Mouse (Mus musculus) midbrain, postnatal 0 days (tissue): ENCODE measurements around the gene Rasa2. TPM values are rescaled to one million over a fixed set of nuclear protein-coding genes. Genes with fewer than 3 reads are reported as not detected.

Source experiments
- ATAC-seq: fragments of 200-750 bp; cut with Nextera tagmentation; 2 replicates; pipeline ENCODE4 v1.8.0; 2017; ENCODE audit warnings: moderate number of reproducible peaks, mild to moderate bottlenecking, moderate TSS enrichment, moderate library complexity; ENCODE audit not compliant: low FRiP score
- DNase-seq: peaks from one replicate; pipeline ENCODE4 v3.0.0-alpha.2; 2015; ENCODE audit warnings: low spot score
- H3K27ac ChIP-seq: fragments of 300-500 bp; sonication (generic); 2 replicates; pipeline ENCODE4 v1.5.1; 2014; ENCODE audit warnings: low read depth, mild to moderate bottlenecking, low read length, mixed read lengths
- H3K27me3 ChIP-seq: fragments of 300-500 bp; sonication (generic); 2 replicates; pipeline ENCODE4 v1.6.1; 2014; ENCODE audit warnings: low read length, control low read depth, mixed read lengths; ENCODE audit not compliant: insufficient read depth
- H3K36me3 ChIP-seq: fragments of 300-500 bp; sonication (generic); 2 replicates; pipeline ENCODE4 v1.6.1; 2014; ENCODE audit warnings: low read length, control low read depth, mixed read lengths; ENCODE audit not compliant: insufficient read depth
- H3K4me1 ChIP-seq: fragments of 300-500 bp; sonication (generic); 2 replicates; pipeline ENCODE4 v1.6.1; 2014; ENCODE audit warnings: mild to moderate bottlenecking, control low read depth, antibody characterized with exemption, low read length, mixed read lengths; ENCODE audit not compliant: insufficient read depth
- H3K4me2 ChIP-seq: fragments of 300-500 bp; sonication (generic); 2 replicates; pipeline ENCODE4 v1.6.1; 2014; ENCODE audit warnings: low read depth, mild to moderate bottlenecking, low read length, mixed read lengths; ENCODE audit not compliant: poor library complexity, severe bottlenecking
- H3K4me3 ChIP-seq: fragments of 300-500 bp; sonication (generic); 2 replicates; pipeline ENCODE4 v1.5.1; 2014; ENCODE audit warnings: low read depth, mild to moderate bottlenecking, low read length, moderate library complexity
- H3K9ac ChIP-seq: fragments of 300-500 bp; sonication (generic); replicated peaks from 2 replicates; pipeline ENCODE4 v1.6.1; 2014; ENCODE audit warnings: mild to moderate bottlenecking, low read length, moderate library complexity, mixed read lengths; ENCODE audit not compliant: poor library complexity, severe bottlenecking
- H3K9me3 ChIP-seq: fragments of 300-500 bp; sonication (generic); 2 replicates; pipeline ENCODE4 v1.6.1; 2016; ENCODE audit warnings: low read length, control low read depth
- CTCF ChIP-seq: IDR thresholded peaks from 2 replicates; pipeline ENCODE4 v1.5.1; 2016; ENCODE audit warnings: antibody characterized with exemption, mild to moderate bottlenecking
- WGBS: fragments of 180-500 bp; shearing (Covaris S2); extraction: QIAGEN DNeasy Blood & Tissue Kit; methylation state at CpG from one replicate; pipeline ENCODE4 v1.1.7; 2014; 5-methylcytosine and 5-hydroxymethylcytosine counted together
- polyA plus RNA-seq: library from polyadenylated mRNA; unstranded; fragments of >200 nt; fragmentation: Nextera tagmentation; extraction: Ambion mirVana; gene quantifications from 2 replicates; pipeline ENCODE4 v1.2.1, GENCODE M21; 2015
- total RNA-seq: library from RNA; depleted of rRNA; stranded (reverse); fragments of >200 nt; gene quantifications from 2 replicates; pipeline ENCODE4 v1.2.3, GENCODE M21; 2014

The Rasa2 gene
- total and polyA plus RNA-seq, 2 experiments from 2014 or later, result 11.5 to 13.4 TPM

- DNase-seq (no peak), ATAC-seq (no peak)
- Histone ChIP-seq H3K9me3 (no peaks in the 10 kb centered on the region), H3K36me3 (peaks cover 12% of the 10 kb centered on the region; the same call in 1 of the 2 replicates), H3K4me2 (no peak overlapping the region), H3K4me3 (no peak overlapping the region), H3K27me3 (no peaks in the 10 kb centered on the region), H3K4me1 (no peaks in the 10 kb centered on the region), H3K27ac (no peak overlapping the region), H3K9ac (no peak overlapping the region)
- TF ChIP-seq CTCF, result peak; percentile 57
- WGBS, result 82% methylated on average over 1 of the region's 1 CpGs
Observed at GRCm38 (mm10) chr9:96554095-96554494, 77.3 kb downstream of the Rasa2 start.

GRCm38 (mm10) chr9:96545410-96545809 is 86.0 kb downstream of the Rasa2 start:
- no peak for TF ChIP-seq CTCF
- ATAC-seq (no peak), DNase-seq (no peak)
- Histone ChIP-seq H3K9me3 (no peaks in the 10 kb centered on the region), H3K36me3 (peaks cover 11% of the 10 kb centered on the region), H3K4me1 (no peaks in the 10 kb centered on the region), H3K4me3 (no peak overlapping the region), H3K27ac (no peak overlapping the region), H3K27me3 (no peaks in the 10 kb centered on the region), H3K4me2 (no peak overlapping the region), H3K9ac (no peak overlapping the region)
- WGBS, result 94% methylated on average over 13 of the region's 13 CpGs

- H3K4me1 ChIP-seq, result no peaks in the 10 kb centered on the region
- H3K4me2 ChIP-seq, result peak overlapping the region; percentile 13
- H3K4me3 ChIP-seq, result peak overlapping the region; percentile 7; the same call in 1 of the 2 replicates
- DNase-seq, result peak; percentile 81
- H3K9me3 ChIP-seq, result no peaks in the 10 kb centered on the region
- H3K9ac ChIP-seq, result no peak overlapping the region
- no peaks in the 10 kb centered on the region for H3K27me3 ChIP-seq
- peak overlapping the region; percentile 63 for H3K27ac ChIP-seq
- peak; percentile 66 for TF ChIP-seq CTCF
- H3K36me3 ChIP-seq, result peaks cover 11% of the 10 kb centered on the region
- peak; percentile 84 for ATAC-seq
- 24% methylated on average over 27 of the region's 27 CpGs for WGBS
Observed at GRCm38 (mm10) chr9:96543643-96544640, 87.5 kb downstream of the Rasa2 start.

GRCm38 (mm10) chr9:96538916-96539315 is 92.5 kb downstream of the Rasa2 start:
- no peak for ATAC-seq
- no peak for TF ChIP-seq CTCF
- H3K4me1 ChIP-seq, result 0 out of 2 replicates have a peak, but pooled peaks cover 5% of the 10 kb centered on the region
- H3K9ac ChIP-seq, result no peak overlapping the region
- no peak overlapping the region for H3K4me2 ChIP-seq
- H3K27me3 ChIP-seq, result no peaks in the 10 kb centered on the region
- no peaks in the 10 kb centered on the region; the same call in none of the 2 replicates for H3K36me3 ChIP-seq
- no peak overlapping the region for H3K27ac ChIP-seq
- no peak for DNase-seq
- H3K4me3 ChIP-seq, result no peak overlapping the region
- H3K9me3 ChIP-seq, result no peaks in the 10 kb centered on the region
- 61% methylated on average over 10 of the region's 10 CpGs for WGBS

GRCm38 (mm10) chr9:96537615-96537919 is 93.8 kb downstream of the Rasa2 start:
- no peak overlapping the region for H3K9ac ChIP-seq
- no peaks in the 10 kb centered on the region for H3K27me3 ChIP-seq
- DNase-seq (no peak), ATAC-seq (peak; percentile 38; the same call in 1 of the 2 replicates)
- 0 out of 2 replicates have a peak, but pooled peaks cover 5% of the 10 kb centered on the region for H3K4me1 ChIP-seq
- H3K27ac ChIP-seq, result 0 out of 2 replicates have a peak overlapping the region, but pooled peaks have one; percentile 38
- no peak overlapping the region for H3K4me3 ChIP-seq
- 92% methylated on average over 6 of the region's 6 CpGs for WGBS
- H3K9me3 ChIP-seq, result no peaks in the 10 kb centered on the region
- no peak for TF ChIP-seq CTCF
- no peak overlapping the region for H3K4me2 ChIP-seq
- no peaks in the 10 kb centered on the region; the same call in none of the 2 replicates for H3K36me3 ChIP-seq
